ENCODE assay signal across 8 mouse cellular contexts in the genomic region with DNA sequence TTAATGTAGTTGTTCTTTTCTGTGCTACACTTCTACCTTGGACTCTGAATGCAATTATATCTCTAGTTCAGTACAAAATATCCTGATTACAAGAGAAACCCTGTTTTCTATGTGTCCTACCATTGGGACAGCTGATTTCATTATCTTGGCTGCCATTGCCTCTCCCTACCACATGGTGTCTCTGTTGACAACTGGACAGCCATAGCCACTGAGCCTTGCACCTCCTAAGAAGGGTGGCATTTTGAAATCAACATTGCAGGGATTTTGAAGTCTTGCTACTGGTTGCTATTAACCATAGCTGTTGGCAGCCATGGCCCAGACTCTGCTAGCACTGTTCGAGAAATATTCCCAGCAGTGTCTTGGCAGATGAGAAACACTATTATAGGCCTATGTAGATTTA. TPM values are rescaled to one million over a fixed set of nuclear protein-coding genes. Genes with fewer than 3 reads are reported as not detected.
DNase-seq lines count a peak whose midpoint lies in the region; ATAC-seq and TF ChIP-seq lines count a peak whose summit lies in the region.

No protein-coding gene starts in this region.

- peak; percentile 44; the same call in 1 of the 2 replicates for ATAC-seq in heart, postnatal 0 days (ENCODE audit: insufficient read depth, low read depth)
- ATAC-seq in liver, postnatal 0 days, result no peak
- peak; percentile 79 for ATAC-seq in neural tube, embryonic 13.5 days (ENCODE audit: low read depth)

- no peak for TF ChIP-seq EP300 in CH12.LX (IDR thresholded peaks at IDR 0.05; ENCODE audit: low read length)
- no peak for TF ChIP-seq EP300 in heart, postnatal 0 days (IDR thresholded peaks at IDR 0.05; ENCODE audit: low read depth)
- TF ChIP-seq EP300 in liver, postnatal 0 days (IDR thresholded peaks at IDR 0.05; ENCODE audit: low read depth), result no peak

- TF ChIP-seq RAD21 in CH12.LX (IDR thresholded peaks at IDR 0.05; ENCODE audit: low read depth, low read length), result peak; percentile 74

- H3K4me1 ChIP-seq in CH12.LX (ENCODE audit: control insufficient read depth in 1 of 2, insufficient read depth in 2 of 2), result no peaks in the 10 kb centered on the region
- no peaks in the 10 kb centered on the region for H3K4me1 ChIP-seq in heart, postnatal 0 days (ENCODE audit: control insufficient read depth, insufficient read depth)
- no peaks in the 10 kb centered on the region for H3K4me1 ChIP-seq in liver, postnatal 0 days (ENCODE audit: insufficient read depth)
- no peaks in the 10 kb centered on the region for H3K4me1 ChIP-seq in neural tube, embryonic 13.5 days (replicated peaks)

- H3K4me3 ChIP-seq in CH12.LX (replicated peaks in 1 of 3; ENCODE audit: low read depth in 2 of 3, low read length in 2 of 3, poor library complexity in 1 of 3), result no peak overlapping the region
- no peak overlapping the region for H3K4me3 ChIP-seq in heart, postnatal 0 days (ENCODE audit: low read depth, low read length)
- H3K4me3 ChIP-seq in liver, postnatal 0 days (ENCODE audit: low read depth, low read length), result no peak overlapping the region
- H3K4me3 ChIP-seq in neural tube, embryonic 13.5 days, result no peak overlapping the region

- in situ Hi-C loops in CH12.LX (cut with MboI; ENCODE audit: low pct_ligation_motif_present, low pct_unique_long_range_greater_than_20kb, low sequenced_read_pairs), result no loop called here

- no peak for TF ChIP-seq POLR2A in CH12.LX (IDR thresholded peaks at IDR 0.05; ENCODE audit: low read depth, low read length)

- DNase-seq in CH12.LX (ENCODE audit: extremely low read depth), result peak; percentile 49
- DNase-seq in adrenal gland, adult 18-20 months (ENCODE audit: low spot score in 2 of 2), result peak; percentile 28 to 37
- peak; percentile 75 for DNase-seq in embryo, embryonic 11 days
- peak; percentile 44 for DNase-seq in heart, postnatal 0 days (ENCODE audit: low spot score)
- DNase-seq in kidney, postnatal 14 days, result peak; percentile 71
- peak; percentile 15 for DNase-seq in liver, postnatal 0 days
- DNase-seq in thymus, postnatal 14 days, result peak; percentile 28

- no peak overlapping the region for H3K27ac ChIP-seq in CH12.LX (ENCODE audit: insufficient read depth, low read depth)
- H3K27ac ChIP-seq in heart, postnatal 0 days (ENCODE audit: low read depth), result no peak overlapping the region
- no peak overlapping the region for H3K27ac ChIP-seq in liver, postnatal 0 days (ENCODE audit: low read depth)
- H3K27ac ChIP-seq in neural tube, embryonic 13.5 days (replicated peaks), result no peak overlapping the region

- no peaks in the 10 kb centered on the region for H3K36me3 ChIP-seq in CH12.LX (replicated peaks in 1 of 2; ENCODE audit: control insufficient read depth in 1 of 2, insufficient read depth in 1 of 2, low read length in 1 of 2)
- H3K36me3 ChIP-seq in heart, postnatal 0 days (replicated peaks; ENCODE audit: control insufficient read depth, insufficient read depth, low read length), result no peaks in the 10 kb centered on the region
- H3K36me3 ChIP-seq in liver, postnatal 0 days (replicated peaks; ENCODE audit: insufficient read depth, low read length), result no peaks in the 10 kb centered on the region
- no peaks in the 10 kb centered on the region for H3K36me3 ChIP-seq in neural tube, embryonic 13.5 days

- H3K27me3 ChIP-seq in CH12.LX (replicated peaks), result no peaks in the 10 kb centered on the region
- no peaks in the 10 kb centered on the region for H3K27me3 ChIP-seq in heart, postnatal 0 days (ENCODE audit: control insufficient read depth, insufficient read depth, low read length)
- H3K27me3 ChIP-seq in liver, postnatal 0 days (ENCODE audit: insufficient read depth, low read length), result no peaks in the 10 kb centered on the region
- H3K27me3 ChIP-seq in neural tube, embryonic 13.5 days, result no peaks in the 10 kb centered on the region

- H3K9ac ChIP-seq in CH12.LX (ENCODE audit: insufficient read depth, low read depth), result no peak overlapping the region
- H3K9ac ChIP-seq in heart, postnatal 0 days (replicated peaks; ENCODE audit: low read depth, low read length), result no peak overlapping the region
- no peak overlapping the region for H3K9ac ChIP-seq in liver, postnatal 0 days (replicated peaks)
- H3K9ac ChIP-seq in neural tube, embryonic 13.5 days, result no peak overlapping the region

- no peaks in the 10 kb centered on the region for H3K9me3 ChIP-seq in CH12.LX (replicated peaks; ENCODE audit: low read length)
- no peaks in the 10 kb centered on the region for H3K9me3 ChIP-seq in heart, postnatal 0 days (replicated peaks; ENCODE audit: control insufficient read depth, low read length)
- no peaks in the 10 kb centered on the region for H3K9me3 ChIP-seq in liver, postnatal 0 days (ENCODE audit: low read length)
- no peaks in the 10 kb centered on the region for H3K9me3 ChIP-seq in neural tube, embryonic 13.5 days

- 29% methylated on average over 1 of the region's 1 CpGs for WGBS in heart, postnatal 0 days
- WGBS in liver, postnatal 0 days (ENCODE audit: insufficient replicate concordance), result 35% methylated on average over 1 of the region's 1 CpGs
- 47% methylated on average over 1 of the region's 1 CpGs for WGBS in neural tube, embryonic 13.5 days

- no peaks in the 10 kb centered on the region for H3K79me2 ChIP-seq in CH12.LX (replicated peaks; ENCODE audit: control insufficient read depth, extremely low read depth, insufficient read depth, poor library complexity, severe bottlenecking)

- peak; percentile 52 to 74 for TF ChIP-seq CTCF in CH12.LX (conservative IDR thresholded peaks at IDR 0.05 in 1 of 2, IDR thresholded peaks at IDR 0.05 in 1 of 2; ENCODE audit: low read depth in 2 of 2, low read length in 2 of 2)
- peak; percentile 95 for TF ChIP-seq CTCF in heart, postnatal 0 days (IDR thresholded peaks at IDR 0.05; ENCODE audit: low read depth)
- TF ChIP-seq CTCF in liver, postnatal 0 days (IDR thresholded peaks at IDR 0.05; ENCODE audit: low read depth), result peak; percentile 79

- dilution Hi-C loops in CH12.LX (cut with MboI; ENCODE audit: extremely low pct_ligation_motif_present, extremely low pct_unique_long_range_greater_than_20kb, low sequenced_read_pairs), result no loop called here

- H3K4me2 ChIP-seq in CH12.LX (ENCODE audit: insufficient read depth, low read depth, poor library complexity, severe bottlenecking), result no peak overlapping the region
- H3K4me2 ChIP-seq in heart, postnatal 0 days (ENCODE audit: low read depth, low read length), result no peak overlapping the region
- no peak overlapping the region for H3K4me2 ChIP-seq in liver, postnatal 0 days (ENCODE audit: low read depth, low read length)
- H3K4me2 ChIP-seq in neural tube, embryonic 13.5 days, result no peak overlapping the region

TF ChIP-seq in CH12.LX, 34 proteins besides CTCF, POLR2A, EP300 and RAD21:
- TF ChIP-seq ZMIZ1 (IDR thresholded peaks at IDR 0.05; ENCODE audit: low read depth, low read length), result no peak
- no peak for TF ChIP-seq CHD2 (IDR thresholded peaks at IDR 0.05; ENCODE audit: low read length)
- TF ChIP-seq MXI1 (IDR thresholded peaks at IDR 0.05; ENCODE audit: low read depth, low read length), result no peak
- no peak for TF ChIP-seq HCFC1 (IDR thresholded peaks at IDR 0.05; ENCODE audit: low read depth, low read length)
- TF ChIP-seq KAT2A (IDR thresholded peaks at IDR 0.05; ENCODE audit: insufficient replicate concordance, low read length), result no peak
- TF ChIP-seq E2F4 (IDR thresholded peaks at IDR 0.05; ENCODE audit: insufficient replicate concordance, low read depth, low read length), result no peak
- peak; percentile 76 for TF ChIP-seq SMC3 (IDR thresholded peaks at IDR 0.05; ENCODE audit: low read depth, low read length)
- no peak for TF ChIP-seq RCOR1 (conservative IDR thresholded peaks at IDR 0.05; ENCODE audit: low read depth, low read length)
- TF ChIP-seq USF2 (conservative IDR thresholded peaks at IDR 0.05; ENCODE audit: low read depth, low read length), result no peak

RNA-seq across cellular contexts. Expression of gene Glrb, which starts 45.1 kb away (rescaled TPM):
- total RNA-seq in CH12.LX (2012; rRNA removed), result not detected in 2 replicates
- not detected in 2 replicates for total RNA-seq in CH12.LX (2014; rRNA removed)
- polyA plus RNA-seq in CH12.LX (2012; ENCODE audit: insufficient read length, low read depth), result not detected in 2 replicates
- total RNA-seq in adrenal gland, adult 18-20 months (2021), result 1 to 10 TPM; 9.3 to 9.6 TPM
- total RNA-seq in heart, postnatal 0 days (2014; rRNA removed; ENCODE audit: low replicate concordance), result 0.46 and 0.53 TPM in 2 replicates
- 0.25 and 0.55 TPM in 2 replicates for polyA plus RNA-seq in heart, postnatal 0 days (2015; fragmentation: Nextera tagmentation; extraction: Ambion mirVana)
- polyA plus RNA-seq in liver, postnatal 0 days (2015; fragmentation: Nextera tagmentation; extraction: Ambion mirVana), result 0.04 and 0.05 TPM in 2 replicates
- polyA plus RNA-seq in neural tube, embryonic 13.5 days (2015; fragmentation: Nextera tagmentation; extraction: Ambion mirVana), result 22.7 and 23.5 TPM in 2 replicates

Comparison
In these comparisons a context has a peak if more than half of its experiments do, and no peak if none do; other contexts are left out.
1. DNase-seq: peak in every context shown above with its lines; median percentile 75 in embryo, embryonic 11 days; 71 in kidney, postnatal 14 days; 49 in CH12.LX; 44 in heart, postnatal 0 days; 32 in adrenal gland, adult 18-20 months; 28 in thymus, postnatal 14 days; 15 in liver, postnatal 0 days.
2. RNA of gene Glrb, which starts 45.1 kb away (polyA plus RNA-seq): 22.7 to 23.5 TPM in neural tube, embryonic 13.5 days; 0.25 to 0.55 TPM in heart, postnatal 0 days, 0.04 to 0.05 TPM in liver, postnatal 0 days and not detected in CH12.LX; every median in the first group is over 10 times any median in the second.
3. Peak in every context shown above with its lines, with median percentiles within 50 percentile points of each other: CTCF ChIP-seq.